Mouse (Mus musculus): ENCODE data around the gene Tifab. TPM values are rescaled to one million over a fixed set of nuclear protein-coding genes. Genes with fewer than 3 reads are reported as not detected.

Tifab gene
- total RNA-seq, 1 experiment from 2014 or later: 1.1 TPM

DNA sequence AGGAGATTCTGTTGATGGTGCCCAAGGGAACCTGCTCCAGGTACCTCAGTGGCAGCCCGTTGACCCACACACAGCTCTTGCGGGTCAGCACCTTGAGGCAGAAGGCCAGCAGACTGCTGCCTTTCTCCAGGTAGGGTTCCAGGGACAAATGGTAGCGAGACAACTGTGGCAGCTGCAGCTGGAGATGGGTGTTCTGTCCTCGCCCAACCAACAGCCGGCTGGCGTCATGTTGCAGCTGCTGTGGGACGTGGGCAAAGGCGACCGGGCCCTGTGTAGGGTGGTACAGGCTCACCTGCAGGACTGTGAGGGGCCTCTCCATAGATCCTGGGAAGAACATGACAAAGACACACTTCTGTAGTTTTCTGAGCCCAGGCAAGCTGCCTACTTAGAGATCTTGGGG is 2.4 kb downstream of the Tifab start:
- DNase-seq: no peak

DNA sequence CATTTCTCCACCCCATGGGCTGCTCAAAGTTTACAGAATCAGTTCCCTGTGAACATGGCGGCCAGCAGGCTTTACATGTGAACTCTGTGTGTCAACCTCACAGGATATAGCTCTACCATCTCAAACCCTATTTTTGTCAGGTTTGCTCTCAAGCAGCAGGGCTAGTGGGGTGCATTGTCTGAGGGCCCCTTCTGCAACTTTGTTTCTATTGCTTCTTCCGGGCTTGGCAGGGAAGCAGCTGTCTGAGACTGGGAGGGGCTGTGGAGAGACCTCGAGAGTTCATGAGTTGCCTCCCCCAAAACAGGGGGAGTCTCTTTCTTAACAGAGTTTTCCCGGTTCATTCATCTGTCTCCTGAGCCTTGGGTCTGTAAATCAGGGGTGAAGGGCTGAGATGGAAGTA is 2.8 kb downstream of the Tifab start:
- DNase-seq: no peak

GRCm38 (mm10) chr13:56172901-56173545 is 5.7 kb downstream of the Tifab start:
- no peak for DNase-seq

DNA sequence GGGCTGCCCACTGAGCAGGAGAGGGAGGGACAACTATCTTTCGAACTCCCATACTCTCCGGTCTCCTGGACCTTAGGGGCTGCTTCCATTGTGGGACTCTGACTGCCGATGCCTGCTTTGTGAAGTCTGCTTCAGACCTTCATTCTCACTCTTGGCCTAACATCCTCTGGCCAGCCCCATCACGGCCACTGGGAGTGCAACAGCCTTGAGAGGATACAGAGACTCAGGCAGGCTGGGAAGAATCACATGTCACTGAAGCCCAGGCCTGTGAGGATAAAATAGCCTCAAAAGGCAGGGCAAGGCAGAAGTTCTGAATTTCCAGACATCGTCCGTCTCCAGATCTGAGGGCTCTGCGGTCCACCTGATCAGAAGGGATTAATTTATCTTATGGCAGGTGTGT is 6.6 kb downstream of the Tifab start:
- peak; percentile 27 for DNase-seq

DNA sequence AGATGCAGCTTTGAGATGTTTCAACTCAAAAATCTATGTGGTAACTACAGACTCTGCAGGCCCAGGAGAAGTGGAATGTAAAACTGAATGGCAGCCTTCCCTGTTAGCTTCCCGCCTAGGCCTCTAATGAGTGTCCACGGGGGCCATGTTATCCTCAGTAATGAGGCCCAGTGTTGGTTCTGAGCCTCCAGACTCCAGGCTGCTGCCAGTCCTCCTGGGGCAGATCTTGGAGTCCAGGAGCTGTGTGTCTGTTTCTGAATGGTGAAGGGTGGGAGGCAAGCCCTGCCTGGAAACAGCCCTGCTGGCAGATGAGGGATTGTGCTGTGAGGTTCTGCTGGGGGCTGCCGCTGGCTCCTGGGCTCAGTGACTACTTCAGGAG is 10.3 kb downstream of the Tifab start:
- no peak for DNase-seq

DNA sequence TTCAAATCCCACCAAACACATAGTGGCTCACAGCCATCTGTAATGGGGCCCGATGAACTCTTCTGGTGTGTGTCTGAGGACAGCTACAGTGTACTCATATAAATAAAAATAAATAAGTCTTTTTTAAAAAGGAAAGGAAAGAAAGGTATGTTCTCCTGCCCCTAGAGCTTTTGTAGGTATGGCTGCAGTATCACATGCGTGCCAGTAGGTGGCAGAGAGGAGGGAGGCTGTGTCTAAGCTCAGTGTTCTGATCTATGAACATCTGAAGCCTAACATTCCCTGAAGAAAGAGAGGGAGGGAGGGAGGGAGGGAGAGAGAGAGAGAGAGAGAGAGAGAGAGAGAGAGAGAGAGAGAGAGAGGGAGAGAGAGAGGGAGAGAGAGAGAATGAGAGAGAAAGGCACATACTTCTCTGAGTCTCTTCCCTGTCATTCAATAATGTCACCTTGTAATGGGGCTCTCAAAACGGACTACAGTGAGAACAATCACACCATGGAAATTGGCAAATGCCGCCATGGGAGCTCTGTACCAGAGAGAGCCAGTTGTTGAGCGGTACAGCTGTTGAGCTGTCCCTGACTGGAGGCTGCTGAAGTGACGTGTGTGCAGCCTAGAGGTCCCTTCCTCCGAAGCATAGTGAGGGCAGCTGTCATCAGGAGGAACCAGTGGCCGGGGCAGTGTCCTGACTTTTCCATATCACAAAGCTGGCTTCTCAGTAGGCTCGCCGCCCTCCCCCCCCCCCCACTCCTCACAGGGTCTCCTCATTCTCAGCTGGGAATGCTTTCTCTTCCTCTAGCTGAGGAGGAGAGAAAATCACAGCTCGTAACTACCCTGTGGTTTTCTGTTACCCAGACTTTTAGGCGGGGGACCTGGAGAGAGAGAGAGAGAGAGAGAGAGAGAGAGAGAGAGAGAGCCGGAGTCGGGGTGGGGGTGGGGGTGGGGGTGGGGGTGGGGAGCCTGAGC is 11.0 kb downstream of the Tifab start:
- peak; percentile 38 for DNase-seq

DNA sequence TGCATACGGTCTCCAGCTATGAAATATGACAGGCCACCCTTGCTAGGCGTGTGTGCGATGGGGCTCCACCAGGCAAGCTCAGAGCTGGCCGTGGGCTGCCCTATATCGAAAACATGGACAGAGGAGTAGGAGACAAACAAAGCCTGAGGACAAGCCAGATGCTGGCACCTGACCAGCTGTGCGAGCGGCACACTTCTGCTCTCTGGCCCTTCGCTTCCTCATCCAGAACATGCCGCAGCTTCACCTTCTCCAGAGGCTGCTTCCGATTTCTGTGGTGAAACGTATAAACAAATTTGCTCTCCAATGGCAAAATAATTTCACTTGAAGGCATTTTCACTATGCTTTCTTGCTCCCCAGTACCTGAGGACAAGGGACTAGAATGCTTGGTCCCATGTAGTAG is 13.1 kb downstream of the Tifab start:
- DNase-seq: no peak

- DNase-seq: no peak
Measured at GRCm38 (mm10) chr13:56164372-56164771, 14.3 kb downstream of the Tifab start.

DNA sequence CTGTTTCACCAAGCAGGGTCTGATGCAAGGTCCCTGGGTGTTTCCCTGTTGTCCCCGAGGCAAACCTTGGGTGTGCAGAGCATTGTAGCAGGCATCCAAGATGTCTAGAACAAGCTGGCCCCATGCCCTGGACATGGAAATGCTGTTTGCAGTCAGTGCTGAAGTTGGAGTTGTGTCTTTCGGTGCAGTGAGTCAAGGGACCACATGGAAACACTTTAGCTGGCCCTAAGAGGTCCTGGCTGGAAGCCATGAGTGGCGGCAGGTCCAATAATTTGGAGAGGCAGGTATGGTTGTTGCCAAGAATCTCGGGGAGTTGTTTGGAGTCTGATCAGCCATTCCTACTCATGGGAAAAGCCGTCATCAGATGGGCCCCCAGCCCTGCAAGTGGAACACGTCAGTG is 14.9 kb downstream of the Tifab start:
- peak; percentile 56 for DNase-seq

GRCm38 (mm10) chr13:56162859-56163258 is 15.8 kb downstream of the Tifab start:
- DNase-seq: no peak

DNA sequence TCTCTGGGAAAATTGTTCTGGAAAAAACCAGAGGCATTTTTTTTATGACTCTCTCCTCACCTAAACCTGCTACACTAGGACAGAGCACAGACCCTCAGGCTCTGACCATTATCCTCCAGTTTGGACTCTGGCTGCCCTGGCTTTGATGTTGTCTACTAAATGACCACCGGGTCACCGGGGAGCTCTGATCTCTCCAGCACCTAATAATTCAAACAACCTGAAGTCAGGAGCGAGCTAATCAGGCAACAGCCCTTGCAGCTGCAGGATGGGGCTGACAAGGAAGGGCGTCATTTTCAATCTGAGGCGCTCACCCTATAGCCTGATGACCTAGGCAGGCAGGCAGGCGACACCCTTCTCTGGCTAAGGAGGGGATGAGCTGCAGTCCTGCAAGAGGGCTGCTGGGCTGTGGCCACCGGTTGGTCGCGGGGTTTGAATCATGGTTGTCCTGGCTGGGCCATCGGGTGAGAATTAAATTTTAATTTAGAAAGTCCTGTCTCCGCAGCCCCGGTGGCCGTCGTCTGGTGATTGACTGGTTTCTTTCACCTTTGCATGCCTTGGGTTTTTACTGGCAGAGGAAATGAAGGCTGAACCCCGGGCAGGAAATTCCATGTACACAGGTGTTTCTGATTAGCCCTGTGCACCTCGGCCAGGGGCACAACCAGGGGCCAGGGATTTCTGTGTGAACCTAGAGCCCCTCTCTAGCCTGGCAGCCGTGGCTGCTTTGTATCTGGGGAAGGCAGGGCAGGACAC is 18.9 kb downstream of the Tifab start:
- no peak for DNase-seq

GRCm38 (mm10) chr13:56159016-56159601 is 19.6 kb downstream of the Tifab start:
- DNase-seq: peak; percentile 20

DNA sequence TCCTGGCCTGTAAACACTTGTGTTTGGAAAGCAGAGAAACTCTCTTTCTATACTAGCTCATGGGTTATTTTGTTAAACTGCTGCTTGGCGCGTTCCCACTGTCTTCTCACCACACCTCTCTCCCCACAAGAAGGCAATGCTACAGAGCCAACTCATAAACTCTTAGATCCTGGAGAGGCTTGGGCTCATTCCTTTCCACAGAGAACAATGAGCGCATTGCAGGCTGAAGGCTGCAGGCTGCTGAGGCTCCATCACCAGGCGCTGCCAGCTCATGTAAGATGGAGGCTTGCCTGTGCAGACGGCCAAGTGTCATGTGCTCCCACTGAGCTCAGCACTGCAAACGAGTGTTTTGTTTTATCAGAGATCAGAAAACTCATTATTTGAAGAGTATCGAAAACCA is 23.0 kb downstream of the Tifab start:
- DNase-seq: no peak

GRCm38 (mm10) chr13:56155048-56155447 is 23.6 kb downstream of the Tifab start:
- DNase-seq: peak; percentile 18

DNA sequence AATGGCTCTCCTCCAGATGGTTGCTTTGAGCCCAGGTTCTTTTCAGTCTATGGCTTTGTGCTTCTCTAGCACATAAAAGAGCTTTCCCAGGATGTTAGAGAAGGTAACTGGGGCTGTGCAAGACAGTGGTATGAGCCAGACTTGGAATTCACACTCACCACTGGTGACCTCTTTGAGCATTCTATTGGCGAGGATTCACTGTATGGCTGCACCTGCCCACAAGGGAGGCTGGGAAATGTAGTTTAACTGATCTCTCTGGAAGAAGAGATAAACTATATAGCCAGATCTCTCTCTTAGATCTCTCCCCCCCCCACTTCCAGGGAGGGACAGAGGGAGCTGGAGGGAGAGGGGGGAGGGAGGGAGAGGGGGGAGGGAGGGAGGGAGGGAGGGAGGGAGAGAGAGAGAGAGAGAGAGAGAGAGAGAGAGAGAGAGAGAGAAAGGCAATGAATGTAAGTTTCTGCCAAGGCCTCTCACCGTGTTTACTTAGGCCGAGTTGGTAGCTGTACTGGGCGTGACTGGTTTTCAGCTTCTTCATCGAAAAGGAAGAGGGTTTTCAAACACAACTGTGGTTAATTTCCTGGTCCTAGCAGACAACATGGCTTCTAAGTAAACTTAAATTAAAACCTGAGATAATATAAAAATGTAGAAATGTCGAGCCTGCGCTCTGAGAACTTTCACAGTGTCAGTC is 25.8 kb downstream of the Tifab start:
- DNase-seq: no peak

DNA sequence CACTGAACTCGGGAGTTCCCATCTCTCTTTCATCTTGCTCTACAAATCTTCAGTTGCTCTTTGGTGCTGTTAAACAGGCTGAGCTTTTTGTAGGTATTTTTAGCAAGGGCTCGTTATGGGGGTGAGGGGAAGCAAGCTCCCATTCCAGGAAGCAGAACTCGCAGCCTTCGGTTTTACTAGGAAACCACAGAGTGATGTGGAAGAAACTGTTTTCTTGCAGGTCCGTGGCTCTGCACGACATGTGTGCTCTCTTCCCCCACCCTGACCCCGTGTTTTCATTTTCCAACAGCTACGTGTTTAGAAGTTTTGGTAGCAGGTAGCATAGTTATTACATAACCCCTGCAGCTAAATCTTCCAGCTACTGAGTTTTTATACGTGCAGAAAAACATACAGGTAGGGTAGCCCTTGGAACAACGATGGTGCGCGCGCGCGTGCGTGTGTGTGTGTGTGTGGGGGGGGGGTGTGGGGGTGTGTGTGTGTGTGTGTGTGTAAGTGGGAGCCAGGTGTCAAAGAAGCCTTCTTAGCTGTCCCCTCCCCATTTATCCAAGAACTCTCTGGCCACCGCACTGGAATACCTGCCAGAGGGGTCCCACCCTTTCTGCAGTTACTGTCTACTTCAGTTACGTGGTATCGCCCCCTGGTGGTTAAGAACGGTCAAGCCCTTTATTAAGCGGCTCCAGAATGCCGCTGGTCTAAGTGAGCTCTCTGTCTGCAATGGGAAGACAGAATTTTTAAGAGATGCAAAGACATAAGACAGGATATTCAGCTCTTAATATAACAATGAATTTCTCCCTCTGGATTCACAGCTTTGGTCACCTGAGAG is 27.1 kb downstream of the Tifab start:
- DNase-seq: peak; percentile 80

- DNase-seq: peak; percentile 62
Measured at GRCm38 (mm10) chr13:56145523-56145922, 33.2 kb downstream of the Tifab start.

DNA sequence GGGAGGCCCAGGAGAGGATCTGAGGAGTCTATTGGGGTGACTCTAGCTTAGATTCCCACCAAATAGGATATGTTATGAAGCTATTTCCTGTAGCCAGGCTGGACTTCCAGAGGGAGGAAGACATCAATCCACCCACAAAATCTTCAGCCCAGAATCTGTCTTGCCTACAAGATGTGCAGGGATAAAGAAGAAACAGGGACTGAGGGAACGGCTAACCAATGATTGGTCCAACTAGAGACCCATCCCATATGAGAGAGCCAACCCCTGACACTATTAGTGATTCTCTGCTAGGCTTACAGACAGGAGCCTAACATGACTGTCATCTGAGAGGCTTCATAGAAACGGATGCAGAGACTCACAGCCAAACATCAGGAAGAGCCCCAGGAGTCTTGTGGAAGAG is 34.7 kb downstream of the Tifab start:
- DNase-seq: no peak

GRCm38 (mm10) chr13:56143151-56143513 is 35.6 kb downstream of the Tifab start:
- DNase-seq: no peak

GRCm38 (mm10) chr13:56142382-56143150 is 36.1 kb downstream of the Tifab start:
- DNase-seq: no peak
